18 mouse cellular contexts compared by ENCODE assay signal in the genomic region with DNA sequence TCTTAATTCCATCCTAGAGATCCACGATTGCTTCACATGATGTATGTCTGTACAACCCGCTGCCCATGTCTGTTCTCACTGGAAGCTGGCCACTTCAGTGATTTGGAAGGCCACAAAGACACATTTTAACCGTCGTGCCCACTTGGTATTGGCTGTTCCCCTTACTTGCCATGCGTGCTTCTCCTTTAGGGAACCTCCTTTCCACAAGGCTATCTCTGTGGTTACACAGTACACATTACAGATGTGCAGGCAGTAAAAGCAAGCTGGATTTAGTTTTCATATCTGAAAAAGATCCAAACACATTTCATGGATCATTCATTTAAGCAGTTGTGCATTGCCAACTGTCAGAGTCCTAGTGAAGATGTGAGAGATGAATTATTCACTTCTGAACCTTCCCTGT.
"Had no signal": no experiment of that assay in that cellular context is flagged by ENCODE, and none has a peak within 500 bp of the region (broad histone marks: within the 10 kb centered on the region; RNA-seq: fewer than 3 reads in every experiment).

No protein-coding gene starts in this region.

- H3K4me1 ChIP-seq: lung, embryonic 15.5 days; megakaryocyte, embryonic 14.5 days; midbrain, embryonic 13.5 days; midbrain, embryonic 15.5 days; neural tube, embryonic 12.5 days had no signal

- H3K4me2 ChIP-seq: lung, embryonic 15.5 days; midbrain, embryonic 11.5 days; midbrain, embryonic 13.5 days; midbrain, embryonic 15.5 days; neural tube, embryonic 12.5 days had no signal

- H3K4me3 ChIP-seq: lung, embryonic 15.5 days; megakaryocyte, embryonic 14.5 days; midbrain, embryonic 13.5 days; midbrain, embryonic 15.5 days; neural tube, embryonic 12.5 days had no signal

- H3K27ac ChIP-seq: lung, embryonic 15.5 days; macrophage; midbrain, embryonic 13.5 days; midbrain, embryonic 15.5 days; neural tube, embryonic 12.5 days had no signal

- H3K9me3 ChIP-seq: lung, embryonic 15.5 days; megakaryocyte, embryonic 14.5 days; midbrain, embryonic 13.5 days; midbrain, embryonic 15.5 days; neural tube, embryonic 12.5 days had no signal

- H3K27me3 ChIP-seq: lung, embryonic 15.5 days; megakaryocyte, embryonic 14.5 days; midbrain, embryonic 13.5 days; midbrain, embryonic 15.5 days; neural tube, embryonic 12.5 days had no signal

- H3K9ac ChIP-seq: liver, postnatal 0 days; lung, embryonic 15.5 days; midbrain, embryonic 13.5 days; midbrain, embryonic 15.5 days; neural tube, embryonic 12.5 days had no signal

- DNase-seq: liver, postnatal 0 days; lung, adult 2 months; lung, postnatal 14 days; lung, postnatal 36 days; right cerebral cortex, postnatal 25 days; right cerebral cortex, postnatal 4 days; spleen, adult 18-20 months; thymus, adult 18-20 months; thymus, postnatal 25 days; thymus, postnatal 4 days had no signal

- ATAC-seq: liver, postnatal 0 days; lung, postnatal 0 days; midbrain, embryonic 13.5 days; midbrain, embryonic 15.5 days had no signal

- H3K36me3 ChIP-seq: lung, embryonic 15.5 days; midbrain, embryonic 13.5 days; midbrain, embryonic 15.5 days; neural tube, embryonic 12.5 days had no signal
